Comparison of ENCODE assay signal across 26 mouse cellular contexts in genomic region chr13:15822261-15822850, GRCm38 (mm10).
"Had no signal": no experiment of that assay in that cellular context is flagged by ENCODE, and none has a peak within 500 bp of the region (broad histone marks: within the 10 kb centered on the region; RNA-seq: fewer than 3 reads in every experiment).

No protein-coding gene starts in this region.

- H3K27ac ChIP-seq: gastrocnemius, adult 2 months; heart, embryonic 10.5 days; hindbrain, embryonic 10.5 days; hindbrain, embryonic 12.5 days; hindbrain, embryonic 15.5 days; hindbrain, postnatal 0 days; kidney, embryonic 15.5 days; kidney, postnatal 0 days; layer of hippocampus, adult 2 months; limb, embryonic 10.5 days; limb, embryonic 12.5 days; liver, embryonic 13.5 days; liver, embryonic 15.5 days had no signal

- DNase-seq: gastrocnemius, adult 2 months; gastrocnemius, postnatal 10 days; gastrocnemius, postnatal 25 days; heart, adult 18-20 months; heart, postnatal 10 days; heart, postnatal 4 days; kidney, adult 11 months; kidney, adult 2 months; kidney, adult 9 months; kidney, postnatal 25 days; kidney, postnatal 4 days; liver; liver, embryonic 13.5 days had no signal

- ATAC-seq: hindbrain, postnatal 0 days; intestine, embryonic 16.5 days had no signal

- H3K36me3 ChIP-seq: heart, embryonic 10.5 days; heart, embryonic 12.5 days; hindbrain, embryonic 10.5 days; hindbrain, embryonic 12.5 days; hindbrain, embryonic 15.5 days; kidney, embryonic 15.5 days; limb, embryonic 10.5 days; limb, embryonic 12.5 days; liver, embryonic 13.5 days; liver, embryonic 15.5 days had no signal

- H3K9ac ChIP-seq: heart, embryonic 12.5 days; hindbrain, embryonic 12.5 days; hindbrain, embryonic 15.5 days; kidney, embryonic 15.5 days; limb, embryonic 12.5 days; liver, embryonic 13.5 days; liver, embryonic 15.5 days had no signal

- H3K9me3 ChIP-seq: heart, embryonic 10.5 days; heart, embryonic 12.5 days; hindbrain, embryonic 10.5 days; hindbrain, embryonic 12.5 days; hindbrain, embryonic 15.5 days; kidney, embryonic 15.5 days; limb, embryonic 10.5 days; limb, embryonic 12.5 days; liver, embryonic 13.5 days; liver, embryonic 15.5 days had no signal

- H3K4me3 ChIP-seq: gastrocnemius, adult 2 months; heart, embryonic 10.5 days; heart, embryonic 12.5 days; hindbrain, embryonic 10.5 days; hindbrain, embryonic 12.5 days; hindbrain, embryonic 15.5 days; kidney, embryonic 15.5 days; layer of hippocampus, adult 2 months; limb, embryonic 10.5 days; limb, embryonic 12.5 days; liver, embryonic 13.5 days; liver, embryonic 15.5 days had no signal

- H3K4me1 ChIP-seq: heart, embryonic 10.5 days; heart, embryonic 12.5 days; hindbrain, embryonic 10.5 days; hindbrain, embryonic 12.5 days; hindbrain, embryonic 15.5 days; kidney, embryonic 15.5 days; limb, embryonic 10.5 days; limb, embryonic 12.5 days; liver, embryonic 13.5 days; liver, embryonic 15.5 days had no signal

- H3K27me3 ChIP-seq: heart, embryonic 12.5 days; hindbrain, embryonic 12.5 days; hindbrain, embryonic 15.5 days; kidney, embryonic 15.5 days; limb, embryonic 12.5 days; liver, embryonic 13.5 days; liver, embryonic 15.5 days had no signal
